Mouse (Mus musculus): Measurements from ENCODE around the gene Hmcn2. TPM values are rescaled to one million over a fixed set of nuclear protein-coding genes. Genes with fewer than 3 reads are reported as not detected.
A peak's percentile ranks its signal among the peaks of the same experiment; 100 is the strongest.

Hmcn2 gene
- 0.22 and 0.33 TPM in 2 replicates for polyA plus RNA-seq (2015; fragmentation: Nextera tagmentation; extraction: Ambion mirVana)

- H3K4me1 ChIP-seq, result peaks cover 15% of the 10 kb centered on the region
- no peaks in the 10 kb centered on the region for H3K36me3 ChIP-seq
- H3K9me3 ChIP-seq (replicated peaks), result no peaks in the 10 kb centered on the region
- no peak within 1 kb of the TSS for H3K9ac ChIP-seq
- H3K4me2 ChIP-seq, result peak within 1 kb of the TSS; percentile 56
- no peak for ATAC-seq (replicated peaks; ENCODE audit: low FRiP score)
- H3K27ac ChIP-seq, result no peak within 1 kb of the TSS
- peak within 1 kb of the TSS; percentile 27 for H3K4me3 ChIP-seq (replicated peaks)
- peaks cover 89% of the 10 kb centered on the region for H3K27me3 ChIP-seq
- WGBS, result 1% methylated on average over 33 of the region's 33 CpGs
Measured at GRCm38 (mm10) chr2:31314007-31314465, at the start of gene Hmcn2. Gene Hmcn2, plus strand, starts transcription at chr2:31314415.

- H3K4me1 ChIP-seq, result peaks cover 73% of the 10 kb centered on the region
- H3K27me3 ChIP-seq, result no peaks in the 10 kb centered on the region
- ATAC-seq (replicated peaks; ENCODE audit: low FRiP score), result peak; percentile 81
- H3K36me3 ChIP-seq, result peaks cover 16% of the 10 kb centered on the region; the same call in 1 of the 2 replicates
- H3K9ac ChIP-seq, result no peak overlapping the region
- peak overlapping the region; percentile 91 for H3K27ac ChIP-seq
- no peaks in the 10 kb centered on the region for H3K9me3 ChIP-seq (replicated peaks)
- H3K4me3 ChIP-seq (replicated peaks), result no peak overlapping the region
- peak overlapping the region; percentile 29 for H3K4me2 ChIP-seq
- WGBS, result 30% methylated on average over 6 of the region's 6 CpGs
Measured at GRCm38 (mm10) chr2:31267447-31267846, 46.8 kb upstream of the Hmcn2 start.

GRCm38 (mm10) chr2:31268631-31269030, 45.6 kb upstream of the Hmcn2 start:
- peak; percentile 50 for ATAC-seq (replicated peaks; ENCODE audit: low FRiP score)
- Histone ChIP-seq H3K4me3 (replicated peaks) (no peak overlapping the region), H3K27me3 (no peaks in the 10 kb centered on the region), H3K4me1 (peaks cover 62% of the 10 kb centered on the region), H3K9me3 (replicated peaks) (no peaks in the 10 kb centered on the region), H3K27ac (peak overlapping the region; percentile 91), H3K9ac (no peak overlapping the region), H3K36me3 (peaks cover 16% of the 10 kb centered on the region; the same call in 1 of the 2 replicates), H3K4me2 (peak overlapping the region; percentile 29)
- 31% methylated on average over 5 of the region's 5 CpGs for WGBS

- Histone ChIP-seq H3K4me3 (replicated peaks) (no peak overlapping the region), H3K4me2 (peak overlapping the region; percentile 29; the same call in 1 of the 2 replicates), H3K27me3 (no peaks in the 10 kb centered on the region), H3K9me3 (replicated peaks) (no peaks in the 10 kb centered on the region), H3K27ac (peak overlapping the region; percentile 91), H3K4me1 (peaks cover 56% of the 10 kb centered on the region), H3K36me3 (peaks cover 16% of the 10 kb centered on the region; the same call in 1 of the 2 replicates), H3K9ac (no peak overlapping the region)
- 86% methylated on average over 6 of the region's 6 CpGs for WGBS
- ATAC-seq (replicated peaks; ENCODE audit: low FRiP score), result no peak
Measured at GRCm38 (mm10) chr2:31269188-31269587, 45.0 kb upstream of the Hmcn2 start.

- Histone ChIP-seq H3K36me3 (peaks cover 16% of the 10 kb centered on the region; the same call in 1 of the 2 replicates), H3K4me1 (peaks cover 49% of the 10 kb centered on the region), H3K9ac (no peak overlapping the region), H3K4me2 (no peak overlapping the region), H3K27ac (peak overlapping the region; percentile 91; the same call in 1 of the 2 replicates), H3K9me3 (replicated peaks) (no peaks in the 10 kb centered on the region), H3K27me3 (no peaks in the 10 kb centered on the region), H3K4me3 (replicated peaks) (no peak overlapping the region)
- ATAC-seq (replicated peaks; ENCODE audit: low FRiP score), result no peak
- 96% methylated on average over 10 of the region's 10 CpGs for WGBS
Measured at GRCm38 (mm10) chr2:31269847-31270246, 44.4 kb upstream of the Hmcn2 start.

- no peak overlapping the region for H3K9ac ChIP-seq
- no peak overlapping the region for H3K4me3 ChIP-seq (replicated peaks)
- peaks cover 43% of the 10 kb centered on the region for H3K4me1 ChIP-seq
- no peak overlapping the region for H3K27ac ChIP-seq
- H3K27me3 ChIP-seq, result no peaks in the 10 kb centered on the region
- H3K4me2 ChIP-seq, result no peak overlapping the region
- ATAC-seq (replicated peaks; ENCODE audit: low FRiP score), result no peak
- 91% methylated on average over 8 of the region's 8 CpGs for WGBS
- peaks cover 21% of the 10 kb centered on the region for H3K36me3 ChIP-seq
- H3K9me3 ChIP-seq (replicated peaks), result no peaks in the 10 kb centered on the region
Measured at GRCm38 (mm10) chr2:31270470-31270869, 43.7 kb upstream of the Hmcn2 start.

GRCm38 (mm10) chr2:31271071-31271470, 43.1 kb upstream of the Hmcn2 start:
- Histone ChIP-seq H3K4me2 (no peak overlapping the region), H3K9ac (no peak overlapping the region), H3K4me1 (peaks cover 37% of the 10 kb centered on the region), H3K36me3 (peaks cover 27% of the 10 kb centered on the region), H3K9me3 (replicated peaks) (no peaks in the 10 kb centered on the region), H3K27me3 (no peaks in the 10 kb centered on the region), H3K4me3 (replicated peaks) (no peak overlapping the region), H3K27ac (no peak overlapping the region)
- WGBS, result 100% methylated on average over 1 of the region's 1 CpGs
- ATAC-seq (replicated peaks; ENCODE audit: low FRiP score), result no peak

GRCm38 (mm10) chr2:31274993-31275392, 39.2 kb upstream of the Hmcn2 start:
- H3K9me3 ChIP-seq (replicated peaks), result no peaks in the 10 kb centered on the region
- H3K36me3 ChIP-seq, result peaks cover 36% of the 10 kb centered on the region
- peaks cover under 1% of the 10 kb centered on the region; the same call in 1 of the 2 replicates for H3K4me1 ChIP-seq
- H3K4me3 ChIP-seq (replicated peaks), result no peak overlapping the region
- no peak overlapping the region for H3K9ac ChIP-seq
- H3K4me2 ChIP-seq, result no peak overlapping the region
- 87% methylated on average over 6 of the region's 6 CpGs for WGBS
- no peak overlapping the region for H3K27ac ChIP-seq
- H3K27me3 ChIP-seq, result no peaks in the 10 kb centered on the region
- ATAC-seq (replicated peaks; ENCODE audit: low FRiP score), result no peak

- Histone ChIP-seq H3K4me2 (no peak overlapping the region), H3K4me3 (replicated peaks) (no peak overlapping the region), H3K4me1 (no peaks in the 10 kb centered on the region), H3K27ac (no peak overlapping the region), H3K9me3 (replicated peaks) (no peaks in the 10 kb centered on the region), H3K9ac (no peak overlapping the region), H3K36me3 (peaks cover 46% of the 10 kb centered on the region), H3K27me3 (no peaks in the 10 kb centered on the region)
- ATAC-seq (replicated peaks; ENCODE audit: low FRiP score), result no peak
- 69% methylated on average over 6 of the region's 6 CpGs for WGBS
Measured at GRCm38 (mm10) chr2:31277810-31278209, 36.4 kb upstream of the Hmcn2 start.

GRCm38 (mm10) chr2:31278483-31278882, 35.7 kb upstream of the Hmcn2 start:
- ATAC-seq (replicated peaks; ENCODE audit: low FRiP score), result no peak
- H3K9me3 ChIP-seq (replicated peaks), result no peaks in the 10 kb centered on the region
- no peaks in the 10 kb centered on the region for H3K4me1 ChIP-seq
- H3K27ac ChIP-seq, result no peak overlapping the region
- H3K9ac ChIP-seq, result no peak overlapping the region
- peaks cover 53% of the 10 kb centered on the region for H3K36me3 ChIP-seq
- 76% methylated on average over 5 of the region's 5 CpGs for WGBS
- no peak overlapping the region for H3K4me3 ChIP-seq (replicated peaks)
- H3K4me2 ChIP-seq, result no peak overlapping the region
- H3K27me3 ChIP-seq, result no peaks in the 10 kb centered on the region

GRCm38 (mm10) chr2:31281138-31281537, 33.1 kb upstream of the Hmcn2 start:
- 88% methylated on average over 8 of the region's 8 CpGs for WGBS
- ATAC-seq (replicated peaks; ENCODE audit: low FRiP score), result no peak
- Histone ChIP-seq H3K27ac (no peak overlapping the region), H3K4me1 (no peaks in the 10 kb centered on the region), H3K4me2 (no peak overlapping the region), H3K9ac (no peak overlapping the region), H3K9me3 (replicated peaks) (no peaks in the 10 kb centered on the region), H3K27me3 (no peaks in the 10 kb centered on the region), H3K36me3 (peaks cover 69% of the 10 kb centered on the region), H3K4me3 (replicated peaks) (no peak overlapping the region)

GRCm38 (mm10) chr2:31282266-31282665, 31.9 kb upstream of the Hmcn2 start:
- no peak for ATAC-seq (replicated peaks; ENCODE audit: low FRiP score)
- 55% methylated on average over 7 of the region's 7 CpGs for WGBS
- H3K36me3 ChIP-seq, result peaks cover 71% of the 10 kb centered on the region
- H3K27ac ChIP-seq, result no peak overlapping the region
- H3K4me1 ChIP-seq, result no peaks in the 10 kb centered on the region
- H3K9ac ChIP-seq, result no peak overlapping the region
- H3K27me3 ChIP-seq, result no peaks in the 10 kb centered on the region
- H3K4me2 ChIP-seq, result no peak overlapping the region
- no peaks in the 10 kb centered on the region for H3K9me3 ChIP-seq (replicated peaks)
- H3K4me3 ChIP-seq (replicated peaks), result no peak overlapping the region

- Histone ChIP-seq H3K4me1 (no peaks in the 10 kb centered on the region), H3K4me2 (no peak overlapping the region), H3K36me3 (peaks cover 69% of the 10 kb centered on the region), H3K27me3 (no peaks in the 10 kb centered on the region), H3K9ac (no peak overlapping the region), H3K9me3 (replicated peaks) (no peaks in the 10 kb centered on the region), H3K4me3 (replicated peaks) (no peak overlapping the region), H3K27ac (no peak overlapping the region)
- no peak for ATAC-seq (replicated peaks; ENCODE audit: low FRiP score)
- 85% methylated on average over 12 of the region's 12 CpGs for WGBS
Measured at GRCm38 (mm10) chr2:31282880-31283279, 31.3 kb upstream of the Hmcn2 start.

Data from kidney, embryonic 15.5 days (tissue).